Mouse (Mus musculus) limb, embryonic 13.5 days (tissue): ENCODE data around the gene Hist1h2ah. TPM values are rescaled to one million over a fixed set of nuclear protein-coding genes. Genes with fewer than 3 reads are reported as not detected.
A peak's percentile ranks its signal among the peaks of the same experiment; 100 is the strongest.
"Not testable (repeated sequence)": the region's sequence is repeated elsewhere in the genome, so short reads cannot be mapped to it uniquely, and the experiment has no call there.

ENCODE experiments used
- ATAC-seq: fragments of 200-750 bp; cut with Nextera tagmentation; 2 replicates; pipeline ENCODE4 v1.8.0; 2017; ENCODE audit warnings: low read depth, moderate number of reproducible peaks, moderate TSS enrichment; ENCODE audit not compliant: low FRiP score
- H3K27ac ChIP-seq: fragments of 300-500 bp; sonication (generic); 2 replicates; pipeline ENCODE4 v1.5.1; 2015; ENCODE audit warnings: inconsistent platforms, mild to moderate bottlenecking, moderate library complexity
- H3K27me3 ChIP-seq: fragments of 300-500 bp; sonication (generic); 2 replicates; pipeline ENCODE4 v1.6.1; 2015; ENCODE audit warnings: mild to moderate bottlenecking, inconsistent platforms
- H3K36me3 ChIP-seq: fragments of 300-500 bp; sonication (generic); 2 replicates; pipeline ENCODE4 v1.6.1; 2015; ENCODE audit warnings: inconsistent platforms, mild to moderate bottlenecking, moderate library complexity
- H3K4me1 ChIP-seq: fragments of 300-500 bp; sonication (generic); 2 replicates; pipeline ENCODE4 v1.6.1; 2015; ENCODE audit warnings: inconsistent platforms
- H3K4me2 ChIP-seq: fragments of 300-500 bp; sonication (generic); replicated peaks from 2 replicates; pipeline ENCODE4 v1.6.1; 2015; ENCODE audit warnings: inconsistent platforms, mild to moderate bottlenecking, moderate library complexity
- H3K4me3 ChIP-seq: fragments of 300-500 bp; sonication (generic); 2 replicates; pipeline ENCODE4 v1.5.1; 2015; ENCODE audit warnings: moderate library complexity, mild to moderate bottlenecking, inconsistent platforms
- H3K9ac ChIP-seq: fragments of 300-500 bp; sonication (generic); 2 replicates; pipeline ENCODE4 v1.6.1; 2015; ENCODE audit warnings: mild to moderate bottlenecking, inconsistent platforms
- H3K9me3 ChIP-seq: fragments of 300-500 bp; sonication (generic); 2 replicates; pipeline ENCODE4 v1.6.1; 2016; ENCODE audit warnings: inconsistent platforms
- WGBS: fragments of 180-500 bp; shearing (Covaris S2); methylation state at CpG from one replicate; pipeline ENCODE4 v1.1.7; 2015; 5-methylcytosine and 5-hydroxymethylcytosine counted together
- polyA plus RNA-seq: library from polyadenylated mRNA; unstranded; fragments of >200 nt; fragmentation: Nextera tagmentation; extraction: Ambion mirVana; gene quantifications from 2 replicates; pipeline ENCODE4 v1.2.1, GENCODE M21; 2015

The Hist1h2ah gene
- polyA plus RNA-seq, result 8.8 and 11.8 TPM in 2 replicates

DNA sequence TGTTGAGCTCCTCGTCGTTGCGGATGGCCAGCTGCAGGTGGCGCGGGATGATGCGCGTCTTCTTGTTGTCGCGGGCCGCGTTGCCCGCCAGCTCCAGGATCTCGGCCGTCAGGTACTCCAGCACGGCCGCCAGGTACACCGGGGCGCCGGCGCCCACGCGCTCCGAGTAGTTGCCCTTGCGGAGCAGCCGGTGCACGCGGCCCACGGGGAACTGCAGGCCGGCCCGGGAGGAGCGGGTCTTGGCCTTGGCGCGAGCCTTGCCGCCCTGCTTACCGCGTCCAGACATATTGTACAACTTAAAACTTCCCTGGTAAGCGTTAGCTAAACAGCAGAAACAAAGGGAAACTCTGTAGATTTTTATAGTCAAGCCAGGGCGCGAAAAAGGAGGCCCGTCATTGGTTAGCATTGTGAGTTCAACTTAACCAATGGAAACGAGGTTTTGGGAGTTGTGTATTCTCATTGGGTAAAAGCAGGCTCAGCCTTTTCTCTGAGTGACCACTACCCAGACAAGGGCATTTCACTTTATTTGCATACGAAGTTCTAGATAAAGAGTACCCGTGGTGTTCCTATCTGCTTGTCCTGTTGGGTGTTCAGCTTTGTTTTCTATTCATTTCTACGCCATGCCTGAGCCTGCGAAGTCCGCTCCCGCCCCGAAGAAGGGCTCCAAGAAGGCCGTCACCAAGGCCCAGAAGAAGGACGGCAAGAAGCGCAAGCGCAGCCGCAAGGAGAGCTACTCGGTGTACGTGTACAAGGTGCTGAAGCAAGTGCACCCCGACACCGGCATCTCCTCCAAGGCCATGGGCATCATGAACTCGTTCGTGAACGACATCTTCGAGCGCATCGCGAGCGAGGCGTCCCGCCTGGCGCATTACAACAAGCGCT lies at the start of gene Hist1h2ah, which contains the start of gene Hist1h2bk:
Hist1h2ah (minus strand) TSS at position 302 of the 882 bp plus-strand sequence.
Hist1h2bk (plus strand) TSS at position 604 of the 882 bp plus-strand sequence.
- Histone ChIP-seq H3K4me2 (peak within 1 kb of the TSS; percentile 79), H3K4me3 (peak within 1 kb of the TSS; percentile 46), H3K9ac (peak within 1 kb of the TSS; percentile 69), H3K4me1 (peaks cover 31% of the 10 kb centered on the region), H3K27ac (peak within 1 kb of the TSS; percentile 90)
- H3K36me3 ChIP-seq, H3K9me3 ChIP-seq, H3K27me3 ChIP-seq: not testable (repeated sequence)
- peak; percentile 98 for ATAC-seq
- under 1% methylated on average over 23 of the region's 69 CpGs for WGBS

DNA sequence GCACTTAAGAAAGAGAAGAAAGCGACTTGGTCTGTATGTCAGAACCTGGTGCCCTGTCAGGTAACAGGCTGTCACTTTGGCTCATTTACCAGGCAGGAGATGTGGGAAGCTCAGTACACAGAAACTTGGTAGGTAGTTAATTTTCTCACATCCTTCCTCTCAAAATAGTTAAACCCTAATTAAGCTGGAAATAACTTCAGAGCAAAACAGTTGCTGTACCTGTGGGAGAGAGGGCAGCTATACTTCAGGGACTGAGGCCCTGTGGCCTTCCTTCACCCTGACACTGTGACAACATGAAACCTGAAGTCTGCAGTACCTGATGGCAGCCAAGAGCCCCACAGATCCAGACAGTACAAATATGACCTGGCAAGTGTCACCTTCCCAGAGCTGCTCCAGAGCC lies 48.8 kb upstream of the Hist1h2ah start, which contains the start of gene Vmn1r188:
Vmn1r188 (plus strand) TSS at position 301 of the 400 bp plus-strand sequence.
- ATAC-seq, H3K4me2 ChIP-seq, H3K36me3 ChIP-seq, H3K4me1 ChIP-seq, H3K9ac ChIP-seq, H3K9me3 ChIP-seq, H3K27me3 ChIP-seq, H3K27ac ChIP-seq, H3K4me3 ChIP-seq: not testable (repeated sequence)
- 83% methylated on average over 1 of the region's 1 CpGs for WGBS

DNA sequence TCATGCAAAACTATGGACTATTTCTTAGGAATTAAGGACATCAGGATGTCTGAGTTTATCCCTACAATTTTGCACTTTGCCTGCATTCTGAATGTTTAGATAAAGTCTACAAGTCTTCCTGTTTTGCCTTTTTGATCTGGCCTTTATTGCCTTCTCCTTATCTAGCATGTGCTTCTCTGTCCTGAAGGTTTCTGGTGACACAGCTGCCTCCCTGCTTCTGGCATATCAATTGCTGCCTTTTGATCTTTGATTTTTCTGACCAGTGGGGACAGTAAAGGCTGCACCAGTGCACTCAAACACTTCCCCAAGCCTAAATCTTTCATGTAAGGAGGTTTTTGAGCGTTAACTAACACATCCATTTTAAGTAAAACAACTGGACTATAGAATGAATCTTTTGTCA lies 28.1 kb upstream of the Hist1h2ah start:
- ATAC-seq, result no peak
- H3K9me3 ChIP-seq, result no peaks in the 10 kb centered on the region
- no peak overlapping the region for H3K4me2 ChIP-seq
- H3K27me3 ChIP-seq, result no peaks in the 10 kb centered on the region
- no peaks in the 10 kb centered on the region for H3K4me1 ChIP-seq
- H3K27ac ChIP-seq, result no peak overlapping the region
- no peak overlapping the region for H3K4me3 ChIP-seq
- no peak overlapping the region for H3K9ac ChIP-seq
- H3K36me3 ChIP-seq, result no peaks in the 10 kb centered on the region
- 29% methylated on average over 1 of the region's 1 CpGs for WGBS

DNA sequence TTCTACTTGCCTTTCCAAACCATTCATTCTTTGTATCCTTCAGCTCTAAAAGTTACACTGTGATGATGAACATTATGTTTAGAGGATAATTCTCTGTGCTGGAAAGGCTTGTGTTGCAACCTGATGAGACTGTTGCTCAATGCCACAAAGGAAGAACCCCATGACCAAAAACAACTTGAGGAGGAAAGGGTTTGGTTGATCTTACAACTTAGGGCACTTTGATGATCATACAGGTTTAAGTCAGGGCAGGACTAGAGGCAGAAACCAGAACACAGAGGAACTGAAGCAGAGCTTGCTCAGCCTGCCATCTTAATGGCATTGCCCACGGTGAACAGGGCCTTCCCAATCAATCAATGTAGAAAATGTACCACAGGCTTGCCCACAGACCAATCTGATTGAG lies 26.1 kb upstream of the Hist1h2ah start:
- H3K27me3 ChIP-seq, result no peaks in the 10 kb centered on the region
- H3K9ac ChIP-seq, result no peak overlapping the region
- 88% methylated on average over 1 of the region's 1 CpGs for WGBS
- H3K36me3 ChIP-seq, result no peaks in the 10 kb centered on the region
- H3K4me2 ChIP-seq, result no peak overlapping the region
- H3K4me1 ChIP-seq, result no peaks in the 10 kb centered on the region
- no peak overlapping the region for H3K27ac ChIP-seq
- no peak overlapping the region for H3K4me3 ChIP-seq
- no peaks in the 10 kb centered on the region for H3K9me3 ChIP-seq
- ATAC-seq, result no peak

DNA sequence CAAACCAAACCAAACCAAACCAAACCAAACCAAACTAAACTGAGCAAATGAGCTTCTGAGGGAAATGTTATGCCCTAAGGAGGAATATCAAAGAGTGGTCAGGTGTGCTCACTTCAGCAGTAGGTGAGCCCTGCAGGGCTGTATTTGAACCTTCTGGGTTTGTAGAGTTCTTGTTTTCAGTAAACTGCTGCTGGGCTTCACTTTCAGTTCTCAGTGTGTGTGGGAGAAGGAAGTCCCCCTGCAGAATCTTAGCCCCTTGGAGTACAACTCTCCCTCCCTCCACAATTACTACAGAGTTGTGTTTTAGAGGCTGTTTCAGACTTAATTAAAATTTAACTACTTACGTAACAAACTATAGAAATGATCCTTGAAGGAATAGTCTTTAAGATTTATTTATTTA lies 18.4 kb upstream of the Hist1h2ah start:
- Histone ChIP-seq H3K27ac (no peak overlapping the region), H3K4me2 (no peak overlapping the region), H3K4me3 (no peak overlapping the region), H3K4me1 (peaks cover 4% of the 10 kb centered on the region; the same call in 1 of the 2 replicates), H3K9ac (no peak overlapping the region), H3K36me3 (no peaks in the 10 kb centered on the region), H3K9me3 (no peaks in the 10 kb centered on the region), H3K27me3 (no peaks in the 10 kb centered on the region)
- 88% methylated on average over 1 of the region's 1 CpGs for WGBS
- no peak for ATAC-seq

DNA sequence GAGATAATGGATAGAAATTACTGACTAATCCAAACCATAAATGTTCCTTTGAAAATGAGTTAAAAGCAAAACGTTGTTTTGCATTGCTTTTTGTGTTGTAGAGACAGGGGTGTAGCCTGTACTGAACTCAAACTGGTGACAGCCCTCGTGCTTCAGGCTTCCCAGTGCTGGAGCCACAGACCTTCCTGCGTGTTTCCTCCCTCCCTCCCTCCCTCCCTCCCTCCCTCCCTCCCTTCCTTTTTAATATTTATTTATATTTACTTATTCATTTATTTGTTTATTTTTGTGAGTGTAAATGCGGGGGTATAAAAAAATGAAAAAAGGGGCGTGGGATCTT lies 16.1 kb upstream of the Hist1h2ah start:
- 9% methylated on average over 5 of the region's 5 CpGs for WGBS
- Histone ChIP-seq H3K27ac (peak overlapping the region; percentile 75; the same call in 1 of the 2 replicates), H3K9ac (peak overlapping the region; percentile 69)

DNA sequence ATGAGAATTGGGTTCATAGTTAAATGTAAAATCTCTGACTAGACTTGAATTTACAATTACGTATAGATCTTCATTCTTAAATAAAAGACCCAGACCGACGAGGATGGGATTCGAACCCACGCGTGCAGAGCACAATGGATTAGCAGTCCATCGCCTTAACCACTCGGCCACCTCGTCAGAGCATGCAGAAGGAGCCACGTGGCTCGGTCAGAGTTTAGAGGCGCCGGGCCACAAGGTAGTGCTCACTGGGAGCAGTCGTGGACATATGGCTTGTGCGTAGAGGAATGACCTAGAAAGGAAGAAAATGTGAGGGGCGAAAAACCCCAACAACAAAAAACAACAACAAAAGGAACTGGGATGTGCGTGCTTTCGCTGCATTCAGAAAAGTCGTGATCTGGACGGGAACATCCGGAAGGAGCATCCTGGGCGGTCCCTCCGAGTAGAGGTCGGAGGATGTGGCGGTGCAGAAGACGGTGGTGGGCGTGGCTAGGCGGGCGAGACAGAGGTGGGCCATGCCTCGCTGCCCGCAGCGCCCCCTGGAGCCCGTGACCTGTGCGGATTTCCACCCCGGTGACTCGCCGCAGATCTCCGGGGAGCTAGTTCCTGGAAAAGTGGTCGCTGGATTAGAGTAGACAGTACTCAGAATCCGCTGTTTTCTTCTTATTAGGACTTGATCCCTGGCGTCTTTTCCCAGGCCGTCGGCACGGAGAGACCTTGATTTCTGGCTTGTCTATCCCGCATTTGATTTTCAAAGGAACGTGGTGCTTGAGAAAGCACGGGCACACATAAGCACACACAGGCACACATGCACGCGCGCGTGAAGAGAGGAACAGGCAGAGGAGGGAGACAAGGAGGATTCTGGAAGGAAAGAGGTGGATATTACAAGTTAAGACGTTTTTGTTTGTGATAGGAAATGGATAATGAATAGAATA lies 15.5 kb upstream of the Hist1h2ah start:
- WGBS, result under 1% methylated on average over 52 of the region's 52 CpGs
- Histone ChIP-seq H3K4me3 (peak overlapping the region; percentile 52), H3K9me3 (no peaks in the 10 kb centered on the region), H3K27me3 (no peaks in the 10 kb centered on the region), H3K27ac (peak overlapping the region; percentile 75), H3K36me3 (no peaks in the 10 kb centered on the region), H3K4me2 (peak overlapping the region; percentile 64), H3K9ac (peak overlapping the region; percentile 69), H3K4me1 (peaks cover 4% of the 10 kb centered on the region; the same call in 1 of the 2 replicates)
- ATAC-seq, result peak; percentile 93

More for the DNA sequence above, 16.1 kb upstream of the Hist1h2ah start:
- H3K4me1 ChIP-seq, result peaks cover 4% of the 10 kb centered on the region; the same call in 1 of the 2 replicates
- no peaks in the 10 kb centered on the region for H3K9me3 ChIP-seq
- H3K4me2 ChIP-seq, result peak overlapping the region; percentile 64
- no peak for ATAC-seq
- peak overlapping the region; percentile 52 for H3K4me3 ChIP-seq
- H3K27me3 ChIP-seq, result no peaks in the 10 kb centered on the region
- no peaks in the 10 kb centered on the region for H3K36me3 ChIP-seq

DNA sequence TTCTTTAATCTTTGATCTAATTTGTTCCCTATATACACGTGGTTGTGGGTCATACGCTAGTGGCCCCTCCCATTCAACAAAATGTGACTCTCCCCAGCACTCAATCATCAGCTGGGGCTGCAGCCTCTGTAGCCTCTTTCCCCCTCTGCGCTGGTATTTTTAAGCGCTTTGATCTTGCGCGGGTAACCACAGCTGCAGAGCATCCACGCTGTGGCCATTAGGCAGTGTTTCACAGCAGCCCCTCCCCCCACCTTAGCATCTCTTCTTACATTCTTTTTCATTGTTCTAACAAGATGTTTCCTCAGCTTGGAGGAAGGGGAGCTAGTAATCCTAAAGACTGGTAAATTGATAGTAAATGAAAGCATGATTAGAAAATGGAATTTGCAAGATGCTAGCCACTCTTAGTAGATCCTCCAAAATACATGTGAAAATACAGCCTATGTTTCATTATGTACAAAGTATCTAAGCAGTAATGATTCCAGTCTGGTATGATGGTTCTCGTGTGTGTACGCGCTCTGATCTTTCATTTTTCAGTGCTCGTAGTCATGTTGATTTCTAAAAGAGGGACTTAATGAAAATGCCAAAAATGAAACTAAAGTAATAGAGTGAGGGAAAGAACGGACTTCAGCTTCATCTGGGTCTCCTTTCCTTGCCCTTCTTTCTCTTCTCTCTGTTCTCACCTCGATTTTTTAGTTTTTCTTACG lies 14.5 kb upstream of the Hist1h2ah start:
- peak overlapping the region; percentile 52 for H3K4me3 ChIP-seq
- H3K27ac ChIP-seq, result peak overlapping the region; percentile 75
- no peaks in the 10 kb centered on the region for H3K9me3 ChIP-seq
- H3K36me3 ChIP-seq, result no peaks in the 10 kb centered on the region
- 1% methylated on average over 14 of the region's 14 CpGs for WGBS
- peak overlapping the region; percentile 45 for H3K9ac ChIP-seq
- ATAC-seq, result peak; percentile 37
- peaks cover 4% of the 10 kb centered on the region; the same call in 1 of the 2 replicates for H3K4me1 ChIP-seq
- H3K4me2 ChIP-seq, result peak overlapping the region; percentile 64
- H3K27me3 ChIP-seq, result no peaks in the 10 kb centered on the region

DNA sequence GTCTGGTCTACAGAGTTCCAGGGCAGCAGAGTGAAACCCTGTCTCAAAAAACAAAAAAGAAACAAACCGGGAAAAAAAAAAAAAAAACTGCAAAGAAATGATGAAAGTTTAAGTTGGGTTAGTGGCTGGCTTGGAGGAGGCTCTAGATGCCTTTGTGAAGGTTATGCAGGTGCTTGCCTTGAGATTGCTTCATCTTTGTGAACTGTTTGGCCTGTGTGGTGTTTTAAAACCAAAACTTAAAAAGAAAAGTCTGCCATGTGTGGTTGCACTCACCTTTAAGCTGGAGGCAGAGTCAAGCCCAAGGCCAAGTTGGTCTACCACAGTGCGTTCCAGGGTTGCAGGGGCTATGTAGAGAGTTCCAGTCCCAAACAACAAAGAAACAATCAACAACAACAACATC lies 13.7 kb upstream of the Hist1h2ah start:
- no peak overlapping the region; the same call in 1 of the 2 replicates for H3K27ac ChIP-seq
- H3K4me1 ChIP-seq, result peaks cover 10% of the 10 kb centered on the region; the same call in 1 of the 2 replicates
- H3K36me3 ChIP-seq, result no peaks in the 10 kb centered on the region
- no peak overlapping the region for H3K4me2 ChIP-seq
- 80% methylated on average over 2 of the region's 2 CpGs for WGBS
- no peak overlapping the region for H3K4me3 ChIP-seq
- ATAC-seq, result no peak
- no peaks in the 10 kb centered on the region for H3K9me3 ChIP-seq
- H3K27me3 ChIP-seq, result no peaks in the 10 kb centered on the region
- H3K9ac ChIP-seq, result no peak overlapping the region

DNA sequence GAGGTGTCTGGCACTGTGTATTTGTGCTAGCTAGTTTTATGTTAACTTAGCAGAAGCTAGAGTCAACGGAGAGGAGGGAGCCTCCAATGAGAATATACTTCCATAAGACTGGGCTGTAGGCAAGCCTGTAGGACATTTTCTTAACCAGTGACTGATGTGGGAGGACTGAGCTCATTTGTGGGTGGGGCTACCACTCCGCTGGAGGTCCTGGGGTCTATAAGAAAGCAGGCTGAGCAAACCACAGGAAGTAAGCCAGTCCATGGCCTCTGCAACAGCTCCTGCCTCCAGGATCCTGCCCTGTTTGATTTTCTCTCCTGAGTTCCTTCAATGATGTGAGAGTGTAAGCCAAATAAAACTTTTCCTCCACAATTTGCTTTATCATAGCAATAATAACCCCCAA lies 9.9 kb upstream of the Hist1h2ah start:
- H3K4me2 ChIP-seq, result no peak overlapping the region
- H3K9me3 ChIP-seq, result no peaks in the 10 kb centered on the region
- H3K9ac ChIP-seq, result no peak overlapping the region
- H3K27me3 ChIP-seq, result no peaks in the 10 kb centered on the region
- H3K27ac ChIP-seq, result no peak overlapping the region
- H3K4me3 ChIP-seq, result no peak overlapping the region
- 52% methylated on average over 2 of the region's 2 CpGs for WGBS
- H3K4me1 ChIP-seq, result peaks cover 22% of the 10 kb centered on the region
- no peak for ATAC-seq
- H3K36me3 ChIP-seq, result no peaks in the 10 kb centered on the region

DNA sequence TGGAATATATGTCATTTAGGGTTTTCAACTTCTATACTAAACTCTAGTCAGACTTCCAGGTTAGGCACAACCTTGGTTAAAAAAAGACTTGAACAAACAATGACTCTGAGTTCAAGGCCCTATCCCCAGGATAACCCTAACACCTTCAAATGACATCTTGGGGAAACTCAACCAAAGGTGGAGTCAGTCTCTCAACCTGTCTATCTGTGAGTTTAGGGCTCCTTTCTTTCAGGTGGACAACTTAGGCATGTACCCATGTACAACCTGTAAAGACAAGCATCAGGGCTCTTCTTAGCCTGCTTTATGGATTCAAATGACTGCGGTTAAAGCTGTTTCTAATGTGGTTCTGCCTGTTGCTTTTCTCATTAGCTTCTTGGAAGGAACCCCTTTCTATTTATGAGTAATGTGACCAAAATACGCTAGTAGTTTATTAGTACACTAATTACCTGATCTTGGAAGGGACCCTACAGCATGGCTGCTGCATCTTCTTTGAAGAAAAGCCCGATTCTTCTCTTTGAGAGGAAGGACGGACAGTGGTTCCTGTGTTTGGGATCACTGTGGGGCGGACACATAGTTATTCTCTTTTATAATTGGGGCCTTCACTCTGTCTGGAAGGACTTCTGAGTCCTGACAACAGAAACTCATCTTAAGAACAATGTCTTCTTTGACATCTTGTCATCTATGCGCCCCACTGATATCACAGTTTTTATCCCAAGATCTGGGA lies 9.2 kb upstream of the Hist1h2ah start:
- H3K4me3 ChIP-seq, result peak overlapping the region; percentile 43

More for the DNA sequence above, 9.2 kb upstream of the Hist1h2ah start:
- no peak overlapping the region for H3K9ac ChIP-seq
- no peak for ATAC-seq
- H3K4me1 ChIP-seq, result peaks cover 27% of the 10 kb centered on the region
- WGBS, result 87% methylated on average over 6 of the region's 6 CpGs
- peak overlapping the region; percentile 88 for H3K4me2 ChIP-seq
- no peaks in the 10 kb centered on the region for H3K9me3 ChIP-seq
- H3K27ac ChIP-seq, result peak overlapping the region; percentile 49; the same call in 1 of the 2 replicates
- H3K36me3 ChIP-seq, result no peaks in the 10 kb centered on the region
- no peaks in the 10 kb centered on the region for H3K27me3 ChIP-seq
